Mouse (Mus musculus) liver, adult 2 months (tissue): ENCODE measurements around the gene Capns2.

Source experiments
- CTCF ChIP-seq: fragments of 200-500 bp; IDR thresholded peaks from 2 replicates; pipeline ENCODE4 v1.5.1; 2011; ENCODE audit warnings: low read depth, low read length, control low read depth
- POLR2A ChIP-seq: fragments of 200-500 bp; IDR thresholded peaks from 2 replicates; pipeline ENCODE4 v1.6.1; 2011; ENCODE audit warnings: low read length, control low read depth; ENCODE audit not compliant: insufficient read depth; ENCODE audit errors: extremely low read depth

GRCm38 (mm10) chr8:92870281-92870680 lies 30.9 kb upstream of the Capns2 start:
- TF ChIP-seq POLR2A (no peak), CTCF (no peak)
